Comparison of ENCODE assay signal across 9 mouse cellular contexts in the genomic region with DNA sequence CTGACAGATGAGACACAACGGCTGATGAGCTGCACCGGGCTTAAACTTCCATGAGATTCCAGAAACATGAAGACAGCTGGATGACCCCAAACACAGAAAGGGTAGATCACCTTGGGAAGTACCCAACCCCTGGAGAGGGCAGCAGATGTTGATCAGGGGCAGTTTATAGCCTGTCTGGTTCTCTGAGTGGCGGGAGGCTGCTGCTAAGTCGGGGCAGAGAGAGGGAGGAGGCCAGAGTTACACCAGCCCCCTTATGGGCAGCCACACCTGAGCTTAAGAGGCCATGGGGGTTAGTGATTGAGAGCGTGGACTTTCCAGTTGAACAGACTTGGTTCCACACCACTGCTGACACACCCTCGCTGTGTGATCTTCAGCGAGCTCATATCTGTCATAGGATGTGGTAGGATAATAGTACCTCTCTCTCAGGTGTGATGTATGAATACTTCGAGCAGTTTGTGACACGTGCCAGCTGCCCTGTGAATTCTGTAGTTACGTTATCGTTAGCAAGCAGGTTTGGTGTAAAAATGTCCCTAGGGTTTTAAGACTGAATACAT. TPM values are rescaled to one million over a fixed set of nuclear protein-coding genes. Genes with fewer than 3 reads are reported as not detected.
DNase-seq lines count a peak whose midpoint lies in the region; ATAC-seq lines count a peak whose summit lies in the region.
"Had no signal": no experiment of that assay in that cellular context is flagged by ENCODE, and none has a peak within 500 bp of the region (broad histone marks: within the 10 kb centered on the region; RNA-seq: fewer than 3 reads in every experiment).

No protein-coding gene starts in this region.

- no peaks in the 10 kb centered on the region for H3K9me3 ChIP-seq in lung, embryonic 16.5 days (ENCODE audit: control insufficient read depth, low read length)
- H3K9me3 ChIP-seq in limb, embryonic 15.5 days = no peaks in the 10 kb centered on the region
- H3K9me3 ChIP-seq in stomach, embryonic 15.5 days = no peaks in the 10 kb centered on the region

- H3K4me1 ChIP-seq in lung, embryonic 16.5 days (replicated peaks; ENCODE audit: control insufficient read depth, insufficient read depth, low read length) = peaks cover 12% of the 10 kb centered on the region; the same call in 1 of the 2 replicates
- H3K4me1 ChIP-seq in limb, embryonic 15.5 days = peaks cover 18% of the 10 kb centered on the region
- H3K4me1 ChIP-seq in stomach, embryonic 15.5 days = peaks cover 16% of the 10 kb centered on the region; the same call in 1 of the 2 replicates

- H3K4me2 ChIP-seq in lung, embryonic 16.5 days (ENCODE audit: low read depth, low read length) = peak overlapping the region; percentile 94; the same call in 1 of the 2 replicates
- H3K4me2 ChIP-seq in limb, embryonic 15.5 days = peak overlapping the region; percentile 81; the same call in 1 of the 2 replicates
- H3K4me2 ChIP-seq in stomach, embryonic 15.5 days = peak overlapping the region; percentile 88

- no peak for ATAC-seq in lung, embryonic 16.5 days (ENCODE audit: low read depth)
- ATAC-seq in limb, embryonic 15.5 days (ENCODE audit: insufficient number of reproducible peaks, low FRiP score, low TSS enrichment, low read depth) = no peak
- no peak for ATAC-seq in stomach, embryonic 15.5 days (ENCODE audit: insufficient read depth, low FRiP score, low read depth)

- no peaks in the 10 kb centered on the region for H3K36me3 ChIP-seq in lung, embryonic 16.5 days (ENCODE audit: control insufficient read depth, insufficient read depth, low read length)
- H3K36me3 ChIP-seq in limb, embryonic 15.5 days = no peaks in the 10 kb centered on the region
- H3K36me3 ChIP-seq in stomach, embryonic 15.5 days = no peaks in the 10 kb centered on the region

- no peak overlapping the region for H3K27ac ChIP-seq in lung, embryonic 16.5 days (ENCODE audit: low read length)
- no peak overlapping the region for H3K27ac ChIP-seq in limb, embryonic 15.5 days
- no peak overlapping the region; the same call in 1 of the 2 replicates for H3K27ac ChIP-seq in stomach, embryonic 15.5 days

- H3K27me3 ChIP-seq in lung, embryonic 16.5 days (ENCODE audit: control insufficient read depth, insufficient read depth, low read depth, low read length) = no peaks in the 10 kb centered on the region
- no peaks in the 10 kb centered on the region for H3K27me3 ChIP-seq in limb, embryonic 15.5 days
- no peaks in the 10 kb centered on the region for H3K27me3 ChIP-seq in stomach, embryonic 15.5 days (replicated peaks)

- peak; percentile 57 for DNase-seq in cerebellum, adult 9-10 months
- no peak for DNase-seq in cerebellum, adult 8-10 months
- no peak for DNase-seq in lung, postnatal 36 days
- DNase-seq in lung, postnatal 25 days (ENCODE audit: low spot score) = no peak
- no peak for DNase-seq in yolk sac, embryonic 10.5 days (ENCODE audit: low spot score)
- DNase-seq: cerebellum, postnatal 36 days had no signal

- no peak overlapping the region; the same call in 1 of the 2 replicates for H3K4me3 ChIP-seq in lung, embryonic 16.5 days (ENCODE audit: low read length)
- peak overlapping the region; percentile 89; the same call in 1 of the 2 replicates for H3K4me3 ChIP-seq in limb, embryonic 15.5 days
- H3K4me3 ChIP-seq in stomach, embryonic 15.5 days (replicated peaks) = peak overlapping the region; percentile 81

- 59% methylated on average over 11 of the region's 11 CpGs for WGBS in lung, embryonic 16.5 days
- WGBS in limb, embryonic 15.5 days = 53% methylated on average over 11 of the region's 11 CpGs
- 53% methylated on average over 11 of the region's 11 CpGs for WGBS in stomach, embryonic 15.5 days

- peak overlapping the region; percentile 79 for H3K9ac ChIP-seq in lung, embryonic 16.5 days (ENCODE audit: low read length)
- H3K9ac ChIP-seq in limb, embryonic 15.5 days = no peak overlapping the region
- no peak overlapping the region for H3K9ac ChIP-seq in stomach, embryonic 15.5 days

RNA-seq across cellular contexts. Expression of a gene that starts 1.2 kb away (rescaled TPM):
- polyA plus RNA-seq in lung, embryonic 16.5 days (2015; fragmentation: Nextera tagmentation; extraction: Ambion mirVana) = 11.3 and 15.9 TPM in 2 replicates
- polyA plus RNA-seq in limb, embryonic 15.5 days (2015; fragmentation: Nextera tagmentation; extraction: Ambion mirVana) = 11.8 and 14.9 TPM in 2 replicates
- polyA plus RNA-seq in stomach, embryonic 15.5 days (2015; fragmentation: Nextera tagmentation; extraction: Ambion mirVana) = 22.8 and 22.9 TPM in 2 replicates

RNA-seq across cellular contexts. Expression of a gene that starts 57.7 kb away (rescaled TPM):
- polyA plus RNA-seq in lung, embryonic 16.5 days (2015; fragmentation: Nextera tagmentation; extraction: Ambion mirVana) = 621 and 663 TPM in 2 replicates
- polyA plus RNA-seq in limb, embryonic 15.5 days (2015; fragmentation: Nextera tagmentation; extraction: Ambion mirVana) = 515 and 585 TPM in 2 replicates
- 711 and 748 TPM in 2 replicates for polyA plus RNA-seq in stomach, embryonic 15.5 days (2015; fragmentation: Nextera tagmentation; extraction: Ambion mirVana)
